Mouse (Mus musculus): ENCODE measurements around the gene Pced1b. TPM values are rescaled to one million over a fixed set of nuclear protein-coding genes. Genes with fewer than 3 reads are reported as not detected.
"Not testable (repeated sequence)": the region's sequence is repeated elsewhere in the genome, so short reads cannot be mapped to it uniquely, and the experiment has no call there.

Pced1b gene
- polyA plus RNA-seq, 1 experiment, result 5.6 TPM

DNA sequence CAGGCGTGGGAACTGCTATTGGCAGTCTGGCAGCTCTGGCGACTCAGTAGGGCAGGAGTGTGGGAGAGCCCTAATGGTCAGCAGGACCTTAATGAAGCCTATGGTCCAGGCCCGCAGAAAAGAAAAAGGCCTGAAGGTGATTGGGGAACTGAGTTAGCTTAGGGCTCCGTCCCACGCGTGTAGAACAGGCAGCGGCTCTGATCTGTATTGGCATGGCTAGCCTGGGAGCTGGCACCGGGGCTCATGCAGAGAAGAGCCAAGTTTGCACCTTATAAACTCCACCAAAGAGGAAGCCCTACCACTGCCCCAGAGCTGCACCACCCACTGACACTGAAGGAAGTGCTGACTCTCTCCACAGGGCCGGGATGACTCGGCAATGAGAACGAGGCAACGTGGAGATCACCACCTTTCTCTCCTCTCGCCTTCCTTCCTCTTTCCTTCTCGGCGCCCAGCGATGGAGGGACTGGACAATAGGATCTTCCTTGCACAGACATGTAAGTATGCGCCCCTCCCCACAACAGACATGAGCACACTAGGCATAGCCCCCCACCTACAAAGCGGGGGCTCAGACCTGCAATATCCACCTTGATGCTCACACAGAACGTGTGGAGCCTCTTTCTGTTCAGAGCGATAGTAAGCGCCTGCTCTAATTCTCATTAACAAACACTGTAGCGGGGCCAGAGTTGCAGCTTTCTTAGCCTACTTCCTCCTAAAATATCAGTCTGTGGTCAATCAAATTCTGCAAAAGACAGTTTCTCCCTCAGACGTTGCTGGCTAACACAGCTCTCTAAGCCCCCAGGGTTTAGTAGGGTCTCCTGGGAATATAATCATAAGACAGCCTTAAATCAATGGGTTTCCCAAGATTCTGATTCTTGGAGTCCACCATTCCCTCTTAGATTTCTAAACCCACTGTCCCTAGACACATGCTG, 114.2 kb downstream of the Pced1b start:
- H3K27me3 ChIP-seq (ENCODE audit: control insufficient read depth, insufficient read depth, low read length), result no peaks in the 10 kb centered on the region
- H3K27ac ChIP-seq (ENCODE audit: insufficient read depth, low read depth, low read length), result peak overlapping the region; percentile 80
- H3K36me3 ChIP-seq (ENCODE audit: control insufficient read depth, insufficient read depth, low read length), result no peaks in the 10 kb centered on the region
- WGBS, result 75% methylated on average over 23 of the region's 23 CpGs
- H3K4me1 ChIP-seq (ENCODE audit: control insufficient read depth, insufficient read depth, insufficient read length, low read length), result no peaks in the 10 kb centered on the region
- TF ChIP-seq POLR2A (IDR thresholded peaks at IDR 0.05; ENCODE audit: low read depth, low read length) (no peak), CTCF (IDR thresholded peaks at IDR 0.05; ENCODE audit: extremely low read depth, insufficient read length, insufficient replicate concordance, low read depth, low read length) (no peak)
- H3K4me3 ChIP-seq (ENCODE audit: low read depth, low read length), result peak overlapping the region; percentile 52

DNA sequence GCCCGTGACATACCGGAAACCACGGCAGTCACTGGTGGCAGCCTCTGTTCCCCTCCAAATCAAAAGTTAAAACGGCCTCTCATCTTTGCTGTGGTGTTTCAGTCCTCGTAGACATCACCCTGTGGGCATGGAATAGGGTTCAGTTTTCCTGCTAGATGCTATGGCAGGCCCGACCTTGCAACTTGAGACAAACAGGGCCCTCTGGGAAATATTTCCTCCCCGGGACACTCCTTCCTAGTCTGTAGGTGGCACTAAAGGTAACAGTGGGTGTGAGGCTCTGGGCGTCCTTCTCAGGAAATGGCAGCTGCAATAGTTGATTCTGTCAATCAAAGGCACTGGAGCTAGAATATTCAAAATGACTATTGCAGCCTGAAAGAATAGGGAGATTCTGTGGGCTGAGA, 114.9 kb downstream of the Pced1b start:
- TF ChIP-seq POLR2A (IDR thresholded peaks at IDR 0.05; ENCODE audit: low read depth, low read length), result no peak
- TF ChIP-seq CTCF (IDR thresholded peaks at IDR 0.05; ENCODE audit: extremely low read depth, insufficient read length, insufficient replicate concordance, low read depth, low read length), result peak; percentile 6; the same call in 1 of the 2 replicates
- peak overlapping the region; percentile 35 for H3K4me3 ChIP-seq (ENCODE audit: low read depth, low read length)
- WGBS, result 59% methylated on average over 8 of the region's 8 CpGs

DNA sequence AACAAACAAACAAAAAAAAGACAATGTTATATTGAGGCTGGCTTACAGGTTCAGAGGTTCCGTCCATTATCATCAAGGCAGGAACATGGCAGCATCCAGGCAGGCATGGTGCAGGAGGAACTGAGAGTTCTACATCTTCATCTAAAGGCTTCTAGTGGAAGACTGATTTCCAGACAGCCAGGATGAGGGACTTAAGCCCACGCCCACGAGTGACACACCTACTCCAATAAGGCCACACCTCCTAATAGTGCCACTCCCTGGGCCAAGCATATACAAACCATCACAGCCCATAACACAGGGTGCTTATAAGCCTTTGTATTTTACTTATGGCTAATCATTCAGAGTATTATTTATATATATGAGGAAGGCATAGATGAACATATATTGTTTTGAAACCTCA, 117.4 kb downstream of the Pced1b start:
- H3K36me3 ChIP-seq (ENCODE audit: control insufficient read depth, insufficient read depth, low read length); H3K27ac ChIP-seq (ENCODE audit: insufficient read depth, low read depth, low read length); H3K4me1 ChIP-seq (ENCODE audit: control insufficient read depth, insufficient read depth, insufficient read length, low read length); H3K27me3 ChIP-seq (ENCODE audit: control insufficient read depth, insufficient read depth, low read length); H3K4me3 ChIP-seq (ENCODE audit: low read depth, low read length): not testable (repeated sequence)
- 51% methylated on average over 3 of the region's 3 CpGs for WGBS

More for the DNA sequence above, 114.9 kb downstream of the Pced1b start:
- Histone ChIP-seq H3K27ac (ENCODE audit: insufficient read depth, low read depth, low read length) (peak overlapping the region; percentile 80), H3K27me3 (ENCODE audit: control insufficient read depth, insufficient read depth, low read length) (no peaks in the 10 kb centered on the region), H3K36me3 (ENCODE audit: control insufficient read depth, insufficient read depth, low read length) (no peaks in the 10 kb centered on the region), H3K4me1 (ENCODE audit: control insufficient read depth, insufficient read depth, insufficient read length, low read length) (no peaks in the 10 kb centered on the region)

DNA sequence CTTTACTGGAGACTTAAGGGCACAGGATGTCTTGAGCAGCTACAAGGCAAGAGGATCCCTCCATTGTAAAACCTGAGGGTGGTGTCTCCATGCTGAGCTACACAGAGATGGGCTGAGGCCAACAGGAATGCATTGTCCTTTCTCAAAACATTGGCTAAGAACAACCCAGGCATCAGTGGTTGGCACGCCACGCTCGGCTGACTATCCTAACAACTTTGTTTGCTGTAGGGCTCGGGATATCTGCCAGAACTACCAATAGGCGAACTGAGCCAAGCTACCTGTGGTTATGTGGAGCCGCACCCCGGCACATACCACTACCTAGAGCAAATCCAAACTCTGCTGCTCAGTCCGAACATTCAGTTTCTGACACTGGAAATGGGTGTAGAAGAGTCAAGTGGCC, 118.1 kb downstream of the Pced1b start:
- Histone ChIP-seq H3K4me3 (ENCODE audit: low read depth, low read length) (no peak overlapping the region), H3K4me1 (ENCODE audit: control insufficient read depth, insufficient read depth, insufficient read length, low read length) (no peaks in the 10 kb centered on the region), H3K27ac (ENCODE audit: insufficient read depth, low read depth, low read length) (no peak overlapping the region), H3K27me3 (ENCODE audit: control insufficient read depth, insufficient read depth, low read length) (no peaks in the 10 kb centered on the region), H3K36me3 (ENCODE audit: control insufficient read depth, insufficient read depth, low read length) (no peaks in the 10 kb centered on the region)
- 77% methylated on average over 8 of the region's 8 CpGs for whole genome bisulfite sequencing
- no peak for TF ChIP-seq POLR2A (IDR thresholded peaks at IDR 0.05; ENCODE audit: low read depth, low read length)
- no peak for TF ChIP-seq CTCF (IDR thresholded peaks at IDR 0.05; ENCODE audit: extremely low read depth, insufficient read length, insufficient replicate concordance, low read depth, low read length)

DNA sequence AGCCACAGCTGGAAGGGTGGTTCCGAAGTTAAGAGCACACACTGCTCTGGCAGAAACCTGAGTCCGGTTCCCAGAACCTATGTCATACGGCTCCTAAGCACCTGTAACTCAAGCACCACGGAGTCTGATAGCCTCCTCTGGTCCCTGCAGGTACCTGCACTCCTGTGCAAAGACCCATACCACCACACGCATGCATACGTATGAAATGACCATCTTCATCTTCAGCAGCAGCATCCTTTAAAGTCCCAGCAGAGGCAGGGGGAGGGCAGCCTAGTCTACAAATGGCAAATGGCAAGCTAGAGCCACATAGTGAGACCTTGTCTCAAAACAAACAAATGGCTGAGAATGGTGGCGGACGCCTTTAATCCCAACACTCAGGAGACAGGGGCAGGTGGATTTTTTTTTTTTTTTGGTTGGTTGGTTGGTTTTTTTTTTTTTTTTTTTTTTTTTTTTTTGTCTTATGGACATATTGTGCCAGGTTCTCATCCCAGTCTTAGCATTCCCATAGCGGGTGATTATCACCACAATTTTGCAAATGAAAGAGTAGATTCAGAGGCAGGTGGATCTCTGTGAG, 121.2 kb downstream of the Pced1b start:
- WGBS, result 85% methylated on average over 9 of the region's 9 CpGs
- no peaks in the 10 kb centered on the region for H3K36me3 ChIP-seq (ENCODE audit: control insufficient read depth, insufficient read depth, low read length)
- H3K4me3 ChIP-seq (ENCODE audit: low read depth, low read length), result no peak overlapping the region
- no peak overlapping the region for H3K27ac ChIP-seq (ENCODE audit: insufficient read depth, low read depth, low read length)
- no peaks in the 10 kb centered on the region for H3K4me1 ChIP-seq (ENCODE audit: control insufficient read depth, insufficient read depth, insufficient read length, low read length)
- no peak for TF ChIP-seq CTCF (IDR thresholded peaks at IDR 0.05; ENCODE audit: extremely low read depth, insufficient read length, insufficient replicate concordance, low read depth, low read length)
- TF ChIP-seq POLR2A (IDR thresholded peaks at IDR 0.05; ENCODE audit: low read depth, low read length), result no peak
- H3K27me3 ChIP-seq (ENCODE audit: control insufficient read depth, insufficient read depth, low read length), result no peaks in the 10 kb centered on the region

DNA sequence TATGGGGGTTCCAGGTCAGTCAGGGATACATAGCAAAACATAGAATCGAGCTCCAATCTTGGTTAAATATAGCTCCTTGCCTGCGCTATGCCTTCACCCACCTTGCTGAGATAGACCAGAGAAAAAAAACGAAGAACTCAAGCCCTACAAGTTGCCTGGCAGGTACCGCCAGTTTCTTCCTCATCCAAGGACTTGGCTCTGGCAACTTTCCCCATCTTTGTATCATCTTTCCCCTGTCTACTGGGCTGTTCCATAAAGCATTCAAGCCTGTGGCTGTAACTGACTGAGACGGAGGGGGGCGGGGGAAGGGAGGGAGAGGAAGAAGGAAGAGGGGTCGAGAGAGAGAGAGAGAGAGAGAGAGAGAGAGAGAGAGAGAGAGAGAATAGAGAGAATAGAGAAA, 121.7 kb downstream of the Pced1b start:
- no peaks in the 10 kb centered on the region for H3K36me3 ChIP-seq (ENCODE audit: control insufficient read depth, insufficient read depth, low read length)
- H3K27ac ChIP-seq (ENCODE audit: insufficient read depth, low read depth, low read length), result no peak overlapping the region
- H3K4me1 ChIP-seq (ENCODE audit: control insufficient read depth, insufficient read depth, insufficient read length, low read length), result no peaks in the 10 kb centered on the region
- TF ChIP-seq POLR2A (IDR thresholded peaks at IDR 0.05; ENCODE audit: low read depth, low read length) (no peak), CTCF (IDR thresholded peaks at IDR 0.05; ENCODE audit: extremely low read depth, insufficient read length, insufficient replicate concordance, low read depth, low read length) (no peak)
- WGBS, result 73% methylated on average over 7 of the region's 7 CpGs
- no peak overlapping the region for H3K4me3 ChIP-seq (ENCODE audit: low read depth, low read length)
- no peaks in the 10 kb centered on the region for H3K27me3 ChIP-seq (ENCODE audit: control insufficient read depth, insufficient read depth, low read length)

DNA sequence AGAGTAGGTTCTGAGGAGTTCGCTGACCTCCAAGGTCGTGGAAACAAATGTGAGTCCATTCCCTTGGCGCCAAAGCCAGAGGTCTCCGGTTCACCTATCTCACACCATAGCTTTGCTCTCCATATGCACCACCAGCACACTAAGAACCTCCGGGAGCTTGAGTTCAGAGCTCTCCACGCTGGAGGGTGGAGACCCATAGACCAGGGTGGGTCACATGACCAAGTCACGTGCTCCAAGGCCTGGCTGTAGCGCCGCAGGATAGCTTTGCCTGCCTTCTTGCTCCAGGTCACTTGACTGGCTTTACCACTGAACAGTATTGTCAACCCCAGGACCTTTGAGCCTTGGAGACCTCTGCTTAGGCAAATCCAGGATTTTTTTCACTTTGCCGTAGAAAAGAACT, 122.2 kb downstream of the Pced1b start:
- no peak overlapping the region for H3K27ac ChIP-seq (ENCODE audit: insufficient read depth, low read depth, low read length)
- TF ChIP-seq CTCF (IDR thresholded peaks at IDR 0.05; ENCODE audit: extremely low read depth, insufficient read length, insufficient replicate concordance, low read depth, low read length) (no peak), POLR2A (IDR thresholded peaks at IDR 0.05; ENCODE audit: low read depth, low read length) (no peak)
- H3K4me1 ChIP-seq (ENCODE audit: control insufficient read depth, insufficient read depth, insufficient read length, low read length), result no peaks in the 10 kb centered on the region
- no peak overlapping the region for H3K4me3 ChIP-seq (ENCODE audit: low read depth, low read length)
- H3K36me3 ChIP-seq (ENCODE audit: control insufficient read depth, insufficient read depth, low read length), result no peaks in the 10 kb centered on the region
- H3K27me3 ChIP-seq (ENCODE audit: control insufficient read depth, insufficient read depth, low read length), result no peaks in the 10 kb centered on the region
- 90% methylated on average over 10 of the region's 10 CpGs for WGBS

Measured in small intestine, adult 2 months (tissue).